Mouse (Mus musculus) layer of hippocampus, adult 9-10 months (tissue): ENCODE measurements around the gene Haus8.
"Not testable (repeated sequence)": the region's sequence is repeated elsewhere in the genome, so short reads cannot be mapped to it uniquely, and the experiment has no call there.

Experiments
- DNase-seq: peaks from one replicate; pipeline ENCODE4 v3.0.0; 2022; ENCODE audit warnings: low spot score

Haus8 gene

GRCm38 (mm10) chr8:71272286-71273150, at the start of gene Haus8, which contains the start of gene Myo9b:
Haus8 (minus strand) TSS chr8:71272934.
Myo9b (plus strand) TSS chr8:71272714.
- DNase-seq, result peak; percentile 92

- not testable (repeated sequence) for DNase-seq
Observed at GRCm38 (mm10) chr8:71319760-71320159, 47.0 kb upstream of the Haus8 start.

- DNase-seq, result not testable (repeated sequence)
Observed at GRCm38 (mm10) chr8:71318610-71319009, 45.9 kb upstream of the Haus8 start.

GRCm38 (mm10) chr8:71316486-71317031, 43.8 kb upstream of the Haus8 start:
- no peak for DNase-seq

GRCm38 (mm10) chr8:71315972-71316371, 43.2 kb upstream of the Haus8 start:
- no peak for DNase-seq

GRCm38 (mm10) chr8:71313951-71314350, 41.2 kb upstream of the Haus8 start:
- DNase-seq, result no peak

GRCm38 (mm10) chr8:71312700-71313099, 40.0 kb upstream of the Haus8 start:
- no peak for DNase-seq

GRCm38 (mm10) chr8:71310446-71310845, 37.7 kb upstream of the Haus8 start:
- no peak for DNase-seq

- DNase-seq, result no peak
Observed at GRCm38 (mm10) chr8:71307913-71308312, 35.2 kb upstream of the Haus8 start.

GRCm38 (mm10) chr8:71307371-71307770, 34.6 kb upstream of the Haus8 start:
- DNase-seq, result no peak

GRCm38 (mm10) chr8:71305988-71306387, 33.3 kb upstream of the Haus8 start:
- DNase-seq, result no peak

- no peak for DNase-seq
Observed at GRCm38 (mm10) chr8:71303632-71304031, 30.9 kb upstream of the Haus8 start.

GRCm38 (mm10) chr8:71302788-71303187, 30.1 kb upstream of the Haus8 start:
- DNase-seq, result no peak

GRCm38 (mm10) chr8:71299716-71300115, 27.0 kb upstream of the Haus8 start:
- no peak for DNase-seq

- DNase-seq, result no peak
Observed at GRCm38 (mm10) chr8:71297439-71297838, 24.7 kb upstream of the Haus8 start.

- no peak for DNase-seq
Observed at GRCm38 (mm10) chr8:71296784-71297183, 24.1 kb upstream of the Haus8 start.

GRCm38 (mm10) chr8:71296188-71296621, 23.5 kb upstream of the Haus8 start:
- peak; percentile 43 for DNase-seq

- DNase-seq, result not testable (repeated sequence)
Observed at GRCm38 (mm10) chr8:71293930-71294329, 21.2 kb upstream of the Haus8 start.

- DNase-seq, result no peak
Observed at GRCm38 (mm10) chr8:71291351-71291750, 18.6 kb upstream of the Haus8 start.

- DNase-seq, result no peak
Observed at GRCm38 (mm10) chr8:71290911-71291310, 18.2 kb upstream of the Haus8 start.

GRCm38 (mm10) chr8:71290211-71290610, 17.5 kb upstream of the Haus8 start:
- no peak for DNase-seq

GRCm38 (mm10) chr8:71289098-71289497, 16.4 kb upstream of the Haus8 start:
- DNase-seq, result no peak

- DNase-seq, result no peak
Observed at GRCm38 (mm10) chr8:71288441-71288949, 15.8 kb upstream of the Haus8 start.
